Mouse (Mus musculus): ENCODE measurements at regions not wholly inside any gene's neighbourhood (a gene's known extent, or its start where the extent isn't known, plus 50 kb on each side); places are given as distances from the start of the nearest gene placed in this dataset. TPM values are rescaled to one million over a fixed set of nuclear protein-coding genes. Genes with fewer than 3 reads are reported as not detected.

DNA sequence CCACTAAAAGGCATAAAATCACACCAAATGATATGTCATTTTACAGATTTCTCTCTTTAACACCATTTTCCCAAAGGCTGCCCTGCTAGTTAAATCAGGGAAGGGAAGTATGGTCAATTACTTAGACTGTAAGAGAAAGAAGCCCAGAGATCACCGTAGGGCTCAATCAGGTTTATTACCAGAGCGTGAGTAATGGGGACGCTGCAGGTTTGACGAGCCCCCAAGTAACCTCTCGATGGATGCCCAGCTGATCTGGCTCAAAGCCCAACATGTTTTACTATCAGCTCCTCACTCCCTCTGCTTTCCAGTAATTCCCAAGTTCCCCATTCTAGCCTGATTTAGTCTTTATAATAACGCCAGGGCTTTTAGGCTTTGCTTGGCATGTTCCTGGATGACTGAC is 749.0 kb upstream of the Flrt2 start:
- Histone ChIP-seq H3K27me3 (ENCODE audit: control insufficient read depth, insufficient read depth, low read depth, low read length) (no peaks in the 10 kb centered on the region), H3K4me2 (ENCODE audit: low read depth, low read length) (no peak overlapping the region), H3K9me3 (ENCODE audit: control insufficient read depth, low read length) (no peaks in the 10 kb centered on the region), H3K4me1 (replicated peaks; ENCODE audit: control insufficient read depth, insufficient read depth, low read length) (no peaks in the 10 kb centered on the region), H3K4me3 (ENCODE audit: low read length) (no peak overlapping the region), H3K27ac (ENCODE audit: low read length) (no peak overlapping the region), H3K36me3 (ENCODE audit: control insufficient read depth, insufficient read depth, low read length) (no peaks in the 10 kb centered on the region), H3K9ac (ENCODE audit: low read length) (no peak overlapping the region)
- no peak for ATAC-seq (ENCODE audit: low read depth)
- 75% methylated on average over 6 of the region's 6 CpGs for WGBS

Small RNAs in the stretch of these regions (microRNA-seq; reads per million reads assigned to microRNA genes)
- gene Mir8099-2, result not detected

All from lung, embryonic 16.5 days (tissue).